Mouse (Mus musculus): ENCODE results near the gene Spata31d1c.

GRCm38 (mm10) chr13:65006760-65007159 is 26.1 kb upstream of the Spata31d1c start:
- no peak for TF ChIP-seq CTCF (IDR thresholded peaks at IDR 0.05; ENCODE audit: low read depth)
- no peak for TF ChIP-seq EP300 (IDR thresholded peaks at IDR 0.05; ENCODE audit: low read depth)

Data from liver, embryonic 14.5 days (tissue).